Mouse (Mus musculus): Measurements from ENCODE around the gene Cadm1.

Gene Cadm1

DNA sequence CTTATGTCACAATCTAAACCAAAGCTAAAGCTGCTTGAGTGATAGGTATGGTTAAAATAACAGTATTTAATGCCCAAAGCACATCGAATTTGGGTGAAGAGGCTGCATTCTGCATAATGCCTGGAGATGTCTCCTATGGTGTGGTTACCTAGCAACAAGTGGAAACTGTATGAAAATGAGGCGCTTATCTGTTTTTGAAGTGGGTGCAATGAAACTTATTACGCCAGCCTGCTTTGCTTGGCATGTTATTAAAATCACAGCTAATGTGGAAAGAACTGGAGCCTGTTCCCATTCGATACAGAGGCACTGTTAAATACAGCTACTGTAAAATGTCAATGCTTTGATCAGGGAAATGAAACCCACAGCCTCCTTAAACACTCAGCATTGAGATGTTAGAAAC is 79.5 kb downstream of the Cadm1 start:
- no peak for DNase-seq (ENCODE audit: low read depth)

DNA sequence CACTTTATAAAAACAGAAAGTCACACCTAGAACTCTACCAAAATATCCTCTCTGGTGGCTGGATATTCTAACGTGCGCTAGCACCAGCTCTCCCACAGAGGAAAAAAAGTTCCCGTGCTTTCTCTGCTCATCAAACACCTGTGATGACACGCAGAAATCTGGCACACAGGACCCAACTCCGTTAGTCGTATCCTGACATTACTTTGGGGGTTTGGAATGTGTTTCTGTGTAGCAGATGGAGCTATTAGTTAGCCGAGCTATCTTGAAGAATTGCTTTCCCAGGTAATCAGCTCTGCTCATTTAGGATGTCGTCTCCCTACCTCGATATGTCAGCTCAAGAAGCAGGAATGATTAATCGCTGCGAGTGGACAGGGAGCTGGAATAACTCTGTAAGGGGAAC is 80.3 kb downstream of the Cadm1 start:
- no peak for DNase-seq (ENCODE audit: low read depth)

GRCm38 (mm10) chr9:47612894-47613412 is 83.0 kb downstream of the Cadm1 start:
- DNase-seq (ENCODE audit: low read depth) = no peak

GRCm38 (mm10) chr9:47615049-47615448 is 85.1 kb downstream of the Cadm1 start:
- no peak for DNase-seq (ENCODE audit: low read depth)

GRCm38 (mm10) chr9:47616391-47616790 is 86.4 kb downstream of the Cadm1 start:
- DNase-seq (ENCODE audit: low read depth) = no peak

DNA sequence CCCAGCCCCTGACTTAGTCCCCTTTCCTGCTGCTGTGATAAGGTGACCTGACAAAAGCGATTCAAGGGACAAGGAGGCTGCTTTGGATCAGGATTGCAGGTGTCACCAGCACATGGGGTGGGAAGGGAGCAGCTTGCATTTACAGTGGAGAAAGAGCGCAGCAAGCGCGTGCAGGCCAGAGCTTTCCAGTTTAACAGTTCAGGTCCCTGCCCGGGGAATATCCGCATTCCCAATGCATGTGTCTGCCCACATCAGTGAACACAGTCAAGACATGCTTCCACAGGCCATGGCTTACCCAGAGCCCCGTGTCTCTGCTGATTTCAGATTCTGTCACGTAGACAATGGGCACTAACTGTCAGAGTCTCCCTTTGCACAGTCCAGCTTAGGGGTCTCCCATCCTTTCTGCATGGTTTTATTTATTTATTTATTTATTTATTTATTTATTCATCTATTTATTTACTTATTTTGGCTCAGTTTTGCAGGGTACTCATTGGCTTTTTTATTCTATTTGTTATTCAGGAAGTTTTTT is 89.6 kb downstream of the Cadm1 start:
- DNase-seq (ENCODE audit: low read depth) = no peak

DNA sequence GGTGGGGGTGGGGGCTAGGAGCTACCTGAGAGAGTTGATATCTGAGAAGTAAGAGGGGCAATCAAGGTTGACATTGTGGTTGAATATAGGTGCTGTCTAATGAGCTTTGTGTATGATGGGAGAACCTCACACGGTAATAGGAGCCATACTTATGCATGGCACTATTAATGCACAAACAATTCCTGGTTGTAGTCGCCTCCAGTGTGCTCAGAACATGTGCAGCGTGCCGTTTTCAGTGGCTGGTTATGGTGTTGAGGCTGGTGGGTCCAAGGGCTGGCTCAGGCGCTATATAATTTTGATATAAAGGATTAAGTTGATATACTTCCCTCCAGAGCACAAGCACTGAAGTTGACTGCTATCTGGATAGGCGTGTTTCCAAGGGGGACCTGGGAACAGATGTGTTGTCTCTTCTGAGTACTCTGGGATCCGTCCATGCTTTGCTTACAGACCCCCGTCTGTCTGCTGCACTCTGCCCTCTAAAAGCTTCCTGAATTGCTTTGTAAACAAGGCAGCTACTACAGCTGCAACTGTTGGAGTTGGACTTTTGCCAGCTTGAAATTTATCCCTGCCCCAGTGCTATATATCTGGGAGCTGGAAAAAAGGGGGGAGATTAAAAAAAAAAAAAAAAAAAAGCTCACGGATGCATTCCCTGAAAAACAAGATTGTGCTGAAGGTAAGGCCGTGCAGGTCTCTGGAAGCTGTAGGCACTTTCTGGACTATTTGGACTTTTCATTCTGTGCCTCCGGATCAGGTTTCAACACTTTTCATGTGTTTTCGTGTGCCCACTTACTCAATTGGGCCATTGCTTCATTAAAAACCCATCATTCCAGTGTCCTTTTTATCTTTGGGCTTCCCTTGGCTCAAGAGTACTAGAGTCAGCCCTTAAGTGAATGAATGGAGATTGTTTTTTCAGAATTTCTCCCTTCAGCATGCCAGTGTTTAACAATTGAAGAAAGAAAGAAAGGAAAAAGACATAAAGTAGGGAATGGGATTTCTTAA is 93.8 kb downstream of the Cadm1 start:
- DNase-seq (ENCODE audit: low read depth) = no peak

GRCm38 (mm10) chr9:47624565-47625520 is 94.9 kb downstream of the Cadm1 start:
- no peak for DNase-seq (ENCODE audit: low read depth)

GRCm38 (mm10) chr9:47625621-47626210 is 95.7 kb downstream of the Cadm1 start:
- no peak for DNase-seq (ENCODE audit: low read depth)

- DNase-seq (ENCODE audit: low read depth) = no peak
These were observed 98.0 kb downstream of the Cadm1 start for GRCm38 (mm10) chr9:47627966-47628365.

DNA sequence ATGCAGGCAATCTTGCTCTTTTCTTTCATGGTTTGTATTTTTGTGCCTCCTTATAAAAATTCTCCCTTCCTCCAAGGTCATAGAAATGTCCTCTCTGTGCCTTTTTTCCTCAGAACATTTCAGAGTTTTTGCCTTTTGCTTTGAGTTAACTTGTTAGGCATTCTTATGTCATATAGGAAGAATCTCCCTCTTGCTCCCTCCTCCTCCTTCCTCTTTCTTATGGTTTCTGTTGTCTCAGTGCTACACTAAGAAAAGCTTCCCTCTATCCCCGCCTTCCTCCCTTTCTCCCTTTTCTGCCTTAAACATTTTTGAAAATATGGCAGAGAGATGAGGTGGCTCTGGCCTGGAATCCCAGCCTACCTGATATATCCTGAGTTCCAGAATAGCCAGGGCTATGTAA is 98.6 kb downstream of the Cadm1 start:
- no peak for DNase-seq (ENCODE audit: low read depth)

DNA sequence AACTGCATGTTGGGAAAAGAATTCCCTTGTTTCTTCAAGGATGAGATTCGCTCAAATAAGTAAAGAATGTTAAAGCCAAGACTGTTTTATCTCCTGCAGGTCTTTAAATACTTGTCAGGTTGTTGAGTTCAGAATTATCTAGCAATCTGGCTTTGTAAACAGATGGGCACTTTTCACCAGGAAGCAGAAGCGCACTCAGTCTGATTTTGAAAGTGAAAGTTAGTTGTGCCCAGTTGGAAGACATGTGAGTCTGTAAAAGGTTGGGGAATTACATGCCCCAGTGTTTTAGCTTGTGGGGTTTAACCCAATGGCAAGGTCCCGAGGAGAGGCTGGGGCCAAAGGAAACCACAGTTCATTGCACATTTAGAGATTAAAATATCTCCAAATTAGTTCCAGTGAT is 104.7 kb downstream of the Cadm1 start:
- DNase-seq (ENCODE audit: low read depth) = no peak

- no peak for DNase-seq (ENCODE audit: low read depth)
These were observed 112.7 kb downstream of the Cadm1 start for GRCm38 (mm10) chr9:47642663-47643062.

- no peak for DNase-seq (ENCODE audit: low read depth)
These were observed 115.1 kb downstream of the Cadm1 start for GRCm38 (mm10) chr9:47645056-47645455.

- DNase-seq (ENCODE audit: low read depth) = no peak
These were observed 121.5 kb downstream of the Cadm1 start for GRCm38 (mm10) chr9:47651431-47651830.

- no peak for DNase-seq (ENCODE audit: low read depth)
These were observed 122.2 kb downstream of the Cadm1 start for GRCm38 (mm10) chr9:47652203-47652602.

GRCm38 (mm10) chr9:47652936-47653335 is 123.0 kb downstream of the Cadm1 start:
- no peak for DNase-seq (ENCODE audit: low read depth)

- DNase-seq (ENCODE audit: low read depth) = no peak
These were observed 129.6 kb downstream of the Cadm1 start for GRCm38 (mm10) chr9:47659366-47660090.

DNA sequence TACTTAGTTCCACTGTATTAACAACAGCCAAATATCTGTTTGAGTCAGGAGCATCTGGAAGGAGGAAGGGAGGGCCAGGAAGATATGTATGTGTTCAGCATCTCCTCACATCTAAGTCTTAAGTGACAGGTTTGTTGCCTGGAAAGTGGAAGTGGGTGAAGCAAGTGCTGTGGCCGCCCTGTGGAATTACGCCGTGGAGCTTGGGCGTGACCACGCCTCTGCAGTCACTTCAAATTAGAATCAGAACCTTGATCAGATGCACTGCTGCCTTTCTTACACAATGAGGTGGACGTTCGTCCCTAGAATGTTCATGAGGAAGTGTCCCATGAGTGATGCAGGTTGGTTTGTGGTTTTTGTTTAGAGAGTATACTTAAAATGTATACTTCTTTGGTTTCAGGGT is 131.6 kb downstream of the Cadm1 start:
- no peak for DNase-seq (ENCODE audit: low read depth)

DNA sequence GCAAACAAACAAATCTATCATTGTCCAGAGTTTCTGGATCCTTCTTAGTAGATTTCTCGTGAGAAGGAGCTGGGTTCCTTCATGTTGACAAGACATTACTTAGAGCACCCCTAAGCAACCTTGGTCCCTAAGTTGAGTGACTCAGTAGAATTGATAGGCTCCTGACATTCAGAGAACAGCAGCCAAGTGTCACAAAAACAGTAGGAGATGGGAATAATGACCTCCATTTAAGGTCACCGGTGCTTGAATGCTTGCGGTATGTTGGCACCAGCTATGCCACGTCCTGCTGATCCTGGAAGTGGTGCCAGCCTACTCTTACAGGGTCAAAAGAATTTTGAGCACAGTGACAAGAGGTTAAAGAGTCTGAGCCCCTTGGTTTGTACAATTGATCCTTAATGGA is 139.2 kb downstream of the Cadm1 start:
- DNase-seq (ENCODE audit: low read depth) = no peak

- no peak for DNase-seq (ENCODE audit: low read depth)
These were observed 141.6 kb downstream of the Cadm1 start for GRCm38 (mm10) chr9:47671617-47672016.
